Mouse (Mus musculus) granulocyte monocyte progenitor cell, adult 5-6 weeks (primary cell): ENCODE measurements around the gene Slc1a5. TPM values are rescaled to one million over a fixed set of nuclear protein-coding genes. Genes with fewer than 3 reads are reported as not detected.

ENCODE experiments used
- ATAC-seq: replicated peaks from 2 replicates; pipeline ENCODE4 v1.8.0; 2016; ENCODE audit warnings: mild to moderate bottlenecking, moderate TSS enrichment, inconsistent platforms; ENCODE audit not compliant: poor library complexity, severe bottlenecking
- total RNA-seq, 2 experiments: library from RNA; stranded (forward) in 1 of 2; stranded (reverse) in 1 of 2; fragments of 200-712, 200-1000 nt in 1 of 2; fragments of >200 nt in 1 of 2; fragmentation: Nextera tagmentation in 1 of 2; gene quantifications; 2 replicates each; pipeline ENCODE4 v1.2.3; 2014 to 2017

Slc1a5 gene
- total RNA-seq, 2 experiments from 2014 or later: 47.2 to 118 TPM

DNA sequence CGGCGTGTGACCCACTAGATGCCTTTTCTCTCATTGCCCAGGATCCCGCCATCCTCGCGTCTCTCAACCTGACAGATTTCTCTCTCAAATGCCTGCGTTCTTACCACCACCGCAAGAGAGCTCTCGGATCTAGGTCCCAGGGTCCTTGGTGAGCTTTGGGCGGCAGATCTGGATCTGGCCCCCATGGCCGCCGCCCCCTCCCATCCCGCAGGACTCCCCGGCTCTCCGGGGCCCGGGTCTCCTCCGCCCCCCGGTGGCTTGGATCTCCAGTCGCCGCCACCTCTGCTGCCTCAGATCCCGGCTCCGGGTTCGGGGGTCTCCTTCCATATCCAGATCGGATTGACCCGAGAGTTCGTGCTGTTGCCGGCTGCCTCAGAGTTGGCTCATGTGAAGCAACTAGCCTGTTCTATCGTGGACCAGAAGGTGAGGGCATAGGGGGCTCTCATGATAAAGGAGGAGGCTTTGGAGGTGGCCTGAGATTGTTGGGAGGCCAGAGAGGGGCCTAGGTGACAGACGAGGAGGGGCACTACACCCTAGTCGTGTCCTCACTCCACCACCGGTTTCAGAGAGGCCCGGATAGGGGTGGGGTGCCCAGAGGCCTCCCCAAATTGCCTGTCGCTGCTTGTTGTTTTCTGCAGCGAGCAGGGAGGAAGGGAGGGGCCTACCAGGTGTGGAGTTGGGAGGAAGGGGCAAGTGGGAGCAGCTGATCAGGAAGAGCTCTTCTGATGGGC lies 62.5 kb downstream of the Slc1a5 start:
- no peak for ATAC-seq

DNA sequence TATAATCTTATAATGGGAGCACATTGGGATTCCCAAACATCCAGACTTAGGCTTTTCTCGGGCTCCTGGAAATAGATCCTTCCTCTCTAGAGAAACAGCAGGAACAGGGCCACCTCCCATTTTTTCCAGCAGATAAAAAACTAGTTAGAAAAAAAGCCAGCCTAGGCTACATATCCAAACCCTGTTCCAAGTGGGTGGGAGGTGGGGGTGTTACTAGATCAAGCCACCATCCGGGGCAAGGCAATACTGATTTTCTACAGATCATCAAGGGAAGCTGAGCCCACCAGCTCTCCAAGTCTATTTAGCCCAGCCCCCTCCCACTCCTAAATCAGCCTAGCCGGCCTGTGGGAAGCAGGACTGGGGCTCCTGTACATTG lies 63.5 kb downstream of the Slc1a5 start:
- ATAC-seq: no peak

DNA sequence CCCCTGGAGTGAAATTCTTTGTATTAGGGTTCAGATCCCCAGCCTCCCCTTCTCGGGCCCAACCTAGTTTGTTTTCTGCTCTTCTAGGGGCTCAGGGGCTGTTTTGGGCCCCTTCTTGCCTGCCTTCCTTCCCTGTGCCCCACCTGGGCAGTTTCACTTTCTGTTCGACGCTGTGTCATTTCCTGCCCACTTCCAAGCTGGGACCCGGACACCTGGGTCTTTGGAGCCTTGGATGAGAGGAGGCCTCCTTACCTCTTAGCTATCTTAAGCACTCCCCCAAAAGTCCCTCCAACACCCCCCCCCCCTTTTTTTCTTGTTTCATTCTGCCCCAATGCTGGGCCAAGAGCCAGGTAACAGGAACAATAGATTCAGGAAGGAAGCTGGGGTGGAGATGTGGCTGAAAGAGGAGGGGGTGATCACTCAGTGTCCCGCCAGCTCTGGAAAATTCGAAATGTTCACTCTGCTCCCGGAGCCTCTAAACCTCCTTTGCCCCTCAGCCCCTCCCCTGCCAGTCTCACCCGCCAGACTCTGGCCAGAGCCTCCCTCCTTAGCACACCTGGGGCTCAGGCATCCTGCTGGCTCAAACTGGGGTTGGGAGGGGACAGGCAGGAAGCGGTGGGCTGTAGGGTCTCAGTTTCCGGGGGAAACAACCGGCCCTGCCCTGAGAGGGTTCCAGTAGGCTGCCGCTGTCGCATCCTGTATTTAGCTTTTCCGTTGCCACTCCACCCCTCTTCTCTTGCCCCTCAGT lies 64.1 kb downstream of the Slc1a5 start:
- ATAC-seq: peak; percentile 4; the same call in 1 of the 2 replicates

DNA sequence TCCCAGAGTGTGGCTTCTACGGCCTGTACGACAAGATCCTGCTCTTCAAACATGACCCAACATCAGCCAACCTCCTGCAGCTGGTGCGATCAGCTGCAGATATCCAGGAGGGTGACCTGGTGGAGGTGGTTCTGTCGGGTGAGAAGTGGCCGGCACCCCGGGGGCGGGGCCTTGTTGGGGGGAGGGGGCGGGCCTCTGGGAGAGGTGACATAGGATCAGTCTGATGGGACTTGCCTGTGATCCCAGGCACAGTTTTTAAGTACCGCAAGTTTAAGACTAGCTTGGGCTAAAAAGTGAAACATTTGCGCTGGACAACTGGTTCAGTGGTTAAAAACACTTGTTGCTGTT lies 64.7 kb downstream of the Slc1a5 start:
- ATAC-seq: no peak

DNA sequence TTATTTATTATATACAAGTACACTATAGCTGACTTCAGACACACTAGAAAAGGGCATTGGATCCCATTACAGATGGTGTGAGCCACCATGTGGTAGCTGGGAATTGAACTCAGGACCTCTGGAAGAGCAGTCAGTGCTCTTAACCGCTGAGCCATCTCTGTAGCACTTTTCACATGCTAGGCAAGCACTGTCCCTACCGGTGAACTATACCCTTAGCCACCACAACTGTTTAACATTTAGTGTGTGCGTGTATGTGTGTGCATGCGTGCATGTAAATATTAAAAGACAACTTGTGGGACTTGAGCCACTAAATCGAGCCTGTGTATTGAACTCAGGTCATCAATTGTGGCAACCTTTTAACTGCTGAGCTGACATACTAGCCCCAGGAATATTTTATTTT lies 65.6 kb downstream of the Slc1a5 start:
- no peak for ATAC-seq

DNA sequence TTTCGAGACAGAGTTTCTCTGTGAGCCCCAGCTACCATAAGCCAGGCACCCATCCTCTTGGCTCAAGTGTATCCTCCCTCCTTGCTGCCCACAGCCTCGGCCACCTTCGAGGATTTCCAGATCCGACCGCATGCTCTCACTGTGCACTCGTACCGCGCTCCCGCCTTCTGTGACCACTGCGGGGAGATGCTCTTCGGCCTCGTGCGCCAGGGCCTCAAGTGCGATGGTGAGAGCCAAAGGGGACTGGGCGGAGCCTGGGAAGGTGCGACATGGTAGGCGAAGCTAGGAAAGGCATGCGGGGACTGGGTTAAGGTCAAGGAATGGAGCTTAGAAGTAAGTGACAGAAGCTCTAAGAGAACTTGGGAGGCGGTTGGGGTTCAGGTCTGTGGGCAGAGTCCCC lies 66.4 kb downstream of the Slc1a5 start:
- ATAC-seq: no peak

Other genes starting within 250 kb of the Slc1a5 start
- 7.6 and 10.9 TPM in 2 replicates for gene Arhgap35, start 166.3 kb upstream of the Slc1a5 start, total RNA-seq (2014; fragmentation: Nextera tagmentation)
- 6.6 and 7.6 TPM in 2 replicates for gene Arhgap35, start 166.3 kb upstream of the Slc1a5 start, total RNA-seq (2017)
- gene Ceacam15, start 105.6 kb upstream of the Slc1a5 start, total RNA-seq (2014; fragmentation: Nextera tagmentation): not detected in 2 replicates
- gene Ceacam15, start 105.6 kb upstream of the Slc1a5 start, total RNA-seq (2017): not detected in 2 replicates
- not detected in 2 replicates for gene Ceacam9, start 59.4 kb upstream of the Slc1a5 start, total RNA-seq (2014; fragmentation: Nextera tagmentation)
- not detected in 2 replicates for gene Ceacam9, start 59.4 kb upstream of the Slc1a5 start, total RNA-seq (2017)
- 141 and 168 TPM in 2 replicates for gene Ap2s1, start 42.9 kb upstream of the Slc1a5 start, total RNA-seq (2014; fragmentation: Nextera tagmentation)
- 102 and 128 TPM in 2 replicates for gene Ap2s1, start 42.9 kb upstream of the Slc1a5 start, total RNA-seq (2017)
- gene Strn4, start 34.5 kb downstream of the Slc1a5 start, total RNA-seq (2014; fragmentation: Nextera tagmentation): 36.8 and 50.4 TPM in 2 replicates
- 47.0 and 63.5 TPM in 2 replicates for gene Strn4, start 34.5 kb downstream of the Slc1a5 start, total RNA-seq (2017)
- gene Fkrp, start 35.4 kb downstream of the Slc1a5 start, total RNA-seq (2014; fragmentation: Nextera tagmentation): 8.1 and 10.5 TPM in 2 replicates
- 9.3 and 11.0 TPM in 2 replicates for gene Fkrp, start 35.4 kb downstream of the Slc1a5 start, total RNA-seq (2017)
- 9.6 and 14.6 TPM in 2 replicates for gene Prkd2, start 61.6 kb downstream of the Slc1a5 start, total RNA-seq (2014; fragmentation: Nextera tagmentation)
- gene Prkd2, start 61.6 kb downstream of the Slc1a5 start, total RNA-seq (2017): 3.4 and 11.9 TPM in 2 replicates
- not detected in 2 replicates for gene Dact3, start 94.0 kb downstream of the Slc1a5 start, total RNA-seq (2014; fragmentation: Nextera tagmentation)
- 0.31 and 0.69 TPM in 2 replicates for gene Dact3, start 94.0 kb downstream of the Slc1a5 start, total RNA-seq (2017)
- not detected in 2 replicates for gene Gng8, start 110.4 kb downstream of the Slc1a5 start, total RNA-seq (2014; fragmentation: Nextera tagmentation)
- gene Gng8, start 110.4 kb downstream of the Slc1a5 start, total RNA-seq (2017): 0.26 and 0.62 TPM in 2 replicates
- 1.1 and 1.2 TPM in 2 replicates for gene Ptgir, start 125.2 kb downstream of the Slc1a5 start, total RNA-seq (2014; fragmentation: Nextera tagmentation)
- 2.2 and 2.6 TPM in 2 replicates for gene Ptgir, start 125.2 kb downstream of the Slc1a5 start, total RNA-seq (2017)
- gene Calm3, start 142.8 kb downstream of the Slc1a5 start, total RNA-seq (2014; fragmentation: Nextera tagmentation): 188 and 246 TPM in 2 replicates
- 463 and 465 TPM in 2 replicates for gene Calm3, start 142.8 kb downstream of the Slc1a5 start, total RNA-seq (2017)
- gene Pnmal2, start 163.3 kb downstream of the Slc1a5 start, total RNA-seq (2014; fragmentation: Nextera tagmentation): not detected in 2 replicates
- 0.04 TPM in 1 of 2 replicates, not detected in the other for gene Pnmal2, start 163.3 kb downstream of the Slc1a5 start, total RNA-seq (2017)
- gene Pnmal1, start 178.3 kb downstream of the Slc1a5 start, total RNA-seq (2014; fragmentation: Nextera tagmentation): not detected in 2 replicates
- gene Pnmal1, start 178.3 kb downstream of the Slc1a5 start, total RNA-seq (2017): not detected in 2 replicates
- 0.09 TPM in 1 of 2 replicates, not detected in the other for gene Gm42372, start 201.7 kb downstream of the Slc1a5 start, total RNA-seq (2014; fragmentation: Nextera tagmentation)
- gene Gm42372, start 201.7 kb downstream of the Slc1a5 start, total RNA-seq (2017): 0.04 TPM in 1 of 2 replicates, not detected in the other
- 4.6 and 4.9 TPM in 2 replicates for gene Ccdc8, start 211.4 kb downstream of the Slc1a5 start, total RNA-seq (2014; fragmentation: Nextera tagmentation)
- 4.8 and 6.5 TPM in 2 replicates for gene Ccdc8, start 211.4 kb downstream of the Slc1a5 start, total RNA-seq (2017)
- gene Ppp5c, start 246.6 kb downstream of the Slc1a5 start, total RNA-seq (2014; fragmentation: Nextera tagmentation): 96.2 and 123 TPM in 2 replicates
- gene Ppp5c, start 246.6 kb downstream of the Slc1a5 start, total RNA-seq (2017): 81.0 and 89.8 TPM in 2 replicates